Mouse (Mus musculus) brain, embryonic 14.5 days (tissue): ENCODE data around the gene Cdk4.

ENCODE experiments used
- CTCF ChIP-seq: fragments of 200-500 bp; IDR thresholded peaks from 2 replicates; pipeline ENCODE4 v1.5.1; 2012; ENCODE audit warnings: inconsistent platforms, mild to moderate bottlenecking, moderate library complexity, borderline replicate concordance; ENCODE audit not compliant: insufficient read depth, insufficient read length; ENCODE audit errors: extremely low read depth
- POLR2A ChIP-seq: fragments of 200-500 bp; IDR thresholded peaks from 2 replicates; pipeline ENCODE4 v1.6.1; 2012; ENCODE audit warnings: mild to moderate bottlenecking, inconsistent platforms, borderline replicate concordance; ENCODE audit not compliant: poor library complexity, insufficient read depth, insufficient read length, severe bottlenecking; ENCODE audit errors: extremely low read depth

DNA sequence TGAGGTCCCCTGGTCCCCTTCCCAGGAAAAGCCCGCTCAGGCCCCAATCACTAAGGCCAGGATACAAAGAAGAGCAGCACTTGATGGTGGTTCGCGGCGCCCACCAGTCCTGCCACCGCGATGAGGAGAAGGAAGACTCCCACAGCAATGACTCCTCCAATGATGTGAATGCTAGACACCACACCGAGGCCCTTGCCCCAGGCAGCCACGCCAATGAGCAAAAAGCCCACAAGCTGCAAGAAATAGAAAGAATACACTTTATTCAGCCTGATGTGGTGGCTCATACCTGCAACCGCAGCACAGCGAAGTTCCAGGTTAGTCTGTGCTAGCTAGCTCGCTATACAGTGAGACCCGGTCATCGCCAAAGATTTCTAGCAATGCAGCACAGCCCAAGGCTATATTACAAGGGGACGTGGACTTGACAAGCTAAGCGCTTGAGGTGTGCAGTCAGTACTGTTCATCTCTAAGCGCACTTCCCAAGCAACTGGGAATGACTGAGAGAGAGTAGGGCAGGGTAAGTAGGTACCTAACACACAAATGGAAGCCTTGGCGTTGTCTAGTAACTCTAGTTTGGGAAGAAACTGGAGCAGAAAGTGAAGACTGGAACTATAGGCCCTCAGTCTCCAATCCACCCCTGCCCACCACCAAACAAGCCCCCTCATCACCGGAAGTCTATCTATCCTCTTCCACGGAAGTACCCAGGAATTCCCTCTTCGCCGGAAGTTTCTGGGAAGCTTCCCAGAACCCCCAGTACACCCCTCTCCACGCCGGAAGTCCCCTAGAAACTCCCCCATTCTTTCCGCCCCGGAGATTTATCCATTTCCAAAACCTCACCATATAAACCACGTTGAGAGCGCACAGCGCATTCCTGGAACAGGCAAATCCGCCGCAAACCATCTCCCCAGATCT, 6.2 kb downstream of the Cdk4 start:
- no peak for TF ChIP-seq CTCF
- no peak for TF ChIP-seq POLR2A
